Mouse (Mus musculus): ENCODE results near the gene Fgf18. TPM values are rescaled to one million over a fixed set of nuclear protein-coding genes. Genes with fewer than 3 reads are reported as not detected.

Gene Fgf18
- total and polyA plus RNA-seq, 3 experiments = not detected

- TF ChIP-seq MYC (IDR thresholded peaks at IDR 0.05; ENCODE audit: low read depth, low read length) (0 out of 2 replicates have a peak, but pooled peaks have one; percentile 55), RCOR1 (conservative IDR thresholded peaks at IDR 0.05; ENCODE audit: low read depth, low read length) (0 out of 2 replicates have a peak, but pooled peaks have one; percentile 34), MAX (IDR thresholded peaks at IDR 0.05; ENCODE audit: low read length) (no peak), E2F4 (IDR thresholded peaks at IDR 0.05; ENCODE audit: insufficient replicate concordance, low read depth, low read length) (no peak), EP300 (IDR thresholded peaks at IDR 0.05; ENCODE audit: low read length) (no peak), HCFC1 (IDR thresholded peaks at IDR 0.05; ENCODE audit: low read depth, low read length) (no peak), KAT2A (IDR thresholded peaks at IDR 0.05; ENCODE audit: insufficient replicate concordance, low read length) (no peak), IRF4 (IDR thresholded peaks at IDR 0.05; ENCODE audit: low read depth, low read length) (peak; percentile 84), RAD21 (IDR thresholded peaks at IDR 0.05; ENCODE audit: low read depth, low read length) (peak; percentile 94), ZNF384 (IDR thresholded peaks at IDR 0.05; ENCODE audit: low read depth, low read length) (no peak), TCF12 (IDR thresholded peaks at IDR 0.05; ENCODE audit: low read depth, low read length) (peak; percentile 68; the same call in 1 of the 2 replicates)
Observed at GRCm38 (mm10) chr11:33148338-33149087, 1.3 kb upstream of the Fgf18 start (continued).

DNA sequence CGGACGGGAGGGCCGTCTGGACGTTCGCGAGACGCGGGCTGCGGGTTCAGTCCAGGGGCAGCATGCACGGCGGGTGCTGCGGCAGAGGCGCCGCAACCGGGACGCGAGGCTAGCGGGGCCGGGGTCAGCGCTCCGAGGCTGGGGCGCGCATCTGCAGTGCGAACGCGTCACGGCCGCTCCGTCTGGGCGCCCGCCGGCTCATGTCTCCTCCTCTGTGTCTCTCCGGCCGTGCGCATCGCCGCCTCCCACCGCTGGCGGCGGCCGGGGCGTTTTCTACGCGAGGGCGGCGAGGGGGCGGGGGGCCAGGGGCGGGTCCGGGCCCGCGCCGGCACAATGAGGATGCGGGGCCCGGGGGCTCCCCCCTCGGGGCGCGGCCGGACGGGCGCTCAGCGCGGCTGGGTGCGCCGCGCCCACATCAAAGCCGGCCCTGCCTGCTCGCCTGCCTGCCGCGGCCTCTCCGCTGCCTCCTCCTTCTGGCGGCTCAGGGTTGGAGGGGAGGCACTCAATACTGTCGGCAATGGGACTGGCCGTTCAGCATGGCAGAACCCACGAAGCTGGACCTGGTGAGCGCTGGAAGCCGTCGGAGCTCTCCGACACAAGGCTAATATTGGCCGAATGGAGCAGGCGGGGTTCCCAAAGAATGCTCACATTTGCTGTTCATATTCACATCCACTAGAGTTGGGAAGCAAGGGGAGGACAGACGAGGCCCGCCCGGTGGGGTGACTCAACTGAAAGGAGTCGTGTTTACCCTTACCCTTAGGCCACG lies 555 bp upstream of the Fgf18 start:
- Histone ChIP-seq H3K4me1 (ENCODE audit: control insufficient read depth in 1 of 2, insufficient read depth in 2 of 2) (peaks cover 8 to 14% of the 10 kb centered on the region in 2 experiments; a peak in 3 of 4 replicates), H3K4me2 (ENCODE audit: insufficient read depth, low read depth, poor library complexity, severe bottlenecking) (peak overlapping the region; percentile 82), H3K4me3 (replicated peaks in 1 of 3; ENCODE audit: low read depth in 2 of 3, low read length in 2 of 3, poor library complexity in 1 of 3) (peak overlapping the region in 2 of 3 experiments; percentile 4 to 42), H3K27me3 (replicated peaks) (no peaks in the 10 kb centered on the region), H3K9ac (ENCODE audit: insufficient read depth, low read depth) (no peak overlapping the region), H3K36me3 (replicated peaks in 1 of 2; ENCODE audit: control insufficient read depth in 1 of 2, insufficient read depth in 1 of 2, low read length in 1 of 2) (peaks cover 25 to 49% of the 10 kb centered on the region in 2 experiments), H3K27ac (ENCODE audit: insufficient read depth, low read depth) (peak overlapping the region; percentile 5), H3K9me3 (replicated peaks; ENCODE audit: low read length) (peaks cover 7% of the 10 kb centered on the region), H3K79me2 (replicated peaks; ENCODE audit: control insufficient read depth, extremely low read depth, insufficient read depth, poor library complexity, severe bottlenecking) (no peaks in the 10 kb centered on the region)
- dilution Hi-C loops (cut with MboI; ENCODE audit: extremely low pct_ligation_motif_present, extremely low pct_unique_long_range_greater_than_20kb, low sequenced_read_pairs) (no loop called here), in situ Hi-C loops (cut with MboI; ENCODE audit: low pct_ligation_motif_present, low pct_unique_long_range_greater_than_20kb, low sequenced_read_pairs) (loop anchor here (25.0 kb wide), 1 partner anchor 535 kb away; no protein-coding TSS in a partner anchor)
- TF ChIP-seq UBTF (IDR thresholded peaks at IDR 0.05; ENCODE audit: low read depth, low read length) (peak; percentile 71), MAZ (IDR thresholded peaks at IDR 0.05; ENCODE audit: low read depth, low read length) (0 out of 2 replicates have a peak, but pooled peaks have one; percentile 11), POLR2A (IDR thresholded peaks at IDR 0.05; ENCODE audit: low read depth, low read length) (no peak), BHLHE40 (IDR thresholded peaks at IDR 0.05; ENCODE audit: low read depth, low read length) (peak; percentile 9; the same call in 1 of the 2 replicates)
- no peak for DNase-seq (ENCODE audit: extremely low read depth)
